Mouse (Mus musculus) neural tube, embryonic 12.5 days (tissue): ENCODE measurements at regions not wholly inside any gene's neighbourhood (a gene's known extent, or its start where the extent isn't known, plus 50 kb on each side); places are given as distances from the start of the nearest gene placed in this dataset.

Experiments
- ATAC-seq: fragments of 200-750 bp; cut with Nextera tagmentation; 2 replicates; pipeline ENCODE4 v1.8.0; 2017; ENCODE audit warnings: low read depth, mild to moderate bottlenecking, moderate TSS enrichment, moderate library complexity; ENCODE audit not compliant: low FRiP score
- H3K27ac ChIP-seq: fragments of 300-500 bp; sonication (generic); 2 replicates; pipeline ENCODE4 v1.5.1; 2016
- H3K27me3 ChIP-seq: fragments of 300-500 bp; sonication (generic); replicated peaks from 2 replicates; pipeline ENCODE4 v1.6.1; 2016; ENCODE audit warnings: mild to moderate bottlenecking
- H3K36me3 ChIP-seq: fragments of 300-500 bp; sonication (generic); 2 replicates; pipeline ENCODE4 v1.6.1; 2016; ENCODE audit warnings: mild to moderate bottlenecking
- H3K4me1 ChIP-seq: fragments of 300-500 bp; sonication (generic); 2 replicates; pipeline ENCODE4 v1.6.1; 2016
- H3K4me2 ChIP-seq: fragments of 300-500 bp; sonication (generic); replicated peaks from 2 replicates; pipeline ENCODE4 v1.6.1; 2016; ENCODE audit warnings: mild to moderate bottlenecking
- H3K4me3 ChIP-seq: fragments of 300-500 bp; sonication (generic); 2 replicates; pipeline ENCODE4 v1.5.1; 2016
- H3K9ac ChIP-seq: fragments of 300-500 bp; sonication (generic); 2 replicates; pipeline ENCODE4 v1.6.1; 2016; ENCODE audit warnings: mild to moderate bottlenecking
- H3K9me3 ChIP-seq: fragments of 300-500 bp; sonication (generic); 2 replicates; pipeline ENCODE4 v1.6.1; 2016; ENCODE audit warnings: mild to moderate bottlenecking
- WGBS: fragments of 180-500 bp; shearing (Covaris S2); methylation state at CpG from one replicate; pipeline ENCODE4 v1.1.7; 2016; 5-methylcytosine and 5-hydroxymethylcytosine counted together

GRCm38 (mm10) chr10:118004362-118004958 lies 137.2 kb upstream of the Mdm1 start:
- H3K27ac ChIP-seq: no peak overlapping the region
- 69% methylated on average over 8 of the region's 8 CpGs for WGBS

GRCm38 (mm10) chr10:118006827-118007550 lies 134.6 kb upstream of the Mdm1 start:
- Histone ChIP-seq H3K9me3 (peaks cover 11% of the 10 kb centered on the region; the same call in 1 of the 2 replicates), H3K36me3 (no peaks in the 10 kb centered on the region), H3K9ac (no peak overlapping the region), H3K4me2 (no peak overlapping the region), H3K4me3 (no peak overlapping the region), H3K27ac (no peak overlapping the region), H3K4me1 (no peaks in the 10 kb centered on the region), H3K27me3 (no peaks in the 10 kb centered on the region)
- ATAC-seq: no peak
- 81% methylated on average over 14 of the region's 14 CpGs for WGBS

More at GRCm38 (mm10) chr10:118004362-118004958, 137.2 kb upstream of the Mdm1 start:
- H3K4me2 ChIP-seq: no peak overlapping the region
- 0 out of 2 replicates have a peak, but pooled peaks cover 3% of the 10 kb centered on the region for H3K9me3 ChIP-seq
- no peaks in the 10 kb centered on the region for H3K36me3 ChIP-seq
- H3K4me1 ChIP-seq: no peaks in the 10 kb centered on the region
- no peak overlapping the region for H3K9ac ChIP-seq
- no peak overlapping the region for H3K4me3 ChIP-seq
- no peaks in the 10 kb centered on the region for H3K27me3 ChIP-seq
- no peak for ATAC-seq

GRCm38 (mm10) chr10:118007846-118008245 lies 133.8 kb upstream of the Mdm1 start:
- peaks cover 11% of the 10 kb centered on the region; the same call in 1 of the 2 replicates for H3K9me3 ChIP-seq
- H3K4me2 ChIP-seq: no peak overlapping the region
- no peaks in the 10 kb centered on the region for H3K36me3 ChIP-seq
- no peaks in the 10 kb centered on the region for H3K27me3 ChIP-seq
- no peak for ATAC-seq
- no peaks in the 10 kb centered on the region for H3K4me1 ChIP-seq
- WGBS: 82% methylated on average over 7 of the region's 7 CpGs
- H3K4me3 ChIP-seq: no peak overlapping the region
- H3K9ac ChIP-seq: no peak overlapping the region
- no peak overlapping the region for H3K27ac ChIP-seq

- Histone ChIP-seq H3K4me2 (no peak overlapping the region), H3K27ac (no peak overlapping the region), H3K4me1 (no peaks in the 10 kb centered on the region), H3K27me3 (no peaks in the 10 kb centered on the region), H3K4me3 (no peak overlapping the region), H3K9me3 (peaks cover 11% of the 10 kb centered on the region; the same call in 1 of the 2 replicates), H3K9ac (no peak overlapping the region), H3K36me3 (no peaks in the 10 kb centered on the region)
- ATAC-seq: no peak
- 76% methylated on average over 10 of the region's 10 CpGs for WGBS
Observed at GRCm38 (mm10) chr10:118011687-118012567, 129.7 kb upstream of the Mdm1 start.

- no peak for ATAC-seq
- no peak overlapping the region for H3K9ac ChIP-seq
- no peaks in the 10 kb centered on the region for H3K36me3 ChIP-seq
- 85% methylated on average over 9 of the region's 9 CpGs for WGBS
- H3K9me3 ChIP-seq: no peaks in the 10 kb centered on the region
- no peak overlapping the region for H3K27ac ChIP-seq
- H3K27me3 ChIP-seq: no peaks in the 10 kb centered on the region
- no peak overlapping the region for H3K4me3 ChIP-seq
- H3K4me1 ChIP-seq: no peaks in the 10 kb centered on the region
- H3K4me2 ChIP-seq: no peak overlapping the region
Observed at GRCm38 (mm10) chr10:118028831-118029230, 112.8 kb upstream of the Mdm1 start.

- Histone ChIP-seq H3K9ac (no peak overlapping the region), H3K9me3 (no peaks in the 10 kb centered on the region), H3K4me3 (no peak overlapping the region), H3K27ac (no peak overlapping the region), H3K4me1 (no peaks in the 10 kb centered on the region), H3K27me3 (no peaks in the 10 kb centered on the region), H3K4me2 (no peak overlapping the region), H3K36me3 (no peaks in the 10 kb centered on the region)
- 72% methylated on average over 15 of the region's 17 CpGs for WGBS
- no peak for ATAC-seq
Observed at GRCm38 (mm10) chr10:118034401-118034800, 107.2 kb upstream of the Mdm1 start.

GRCm38 (mm10) chr10:118035035-118035434 lies 106.6 kb upstream of the Mdm1 start:
- H3K4me2 ChIP-seq: no peak overlapping the region
- 88% methylated on average over 13 of the region's 13 CpGs for WGBS

GRCm38 (mm10) chr10:118038465-118038864 lies 103.1 kb upstream of the Mdm1 start:
- H3K27ac ChIP-seq: no peak overlapping the region
- H3K4me1 ChIP-seq: no peaks in the 10 kb centered on the region
- H3K4me2 ChIP-seq: no peak overlapping the region
- no peak for ATAC-seq
- H3K27me3 ChIP-seq: no peaks in the 10 kb centered on the region
- H3K4me3 ChIP-seq: no peak overlapping the region
- no peaks in the 10 kb centered on the region for H3K36me3 ChIP-seq
- H3K9me3 ChIP-seq: no peaks in the 10 kb centered on the region
- WGBS: 96% methylated on average over 10 of the region's 10 CpGs
- H3K9ac ChIP-seq: no peak overlapping the region

More at GRCm38 (mm10) chr10:118035035-118035434, 106.6 kb upstream of the Mdm1 start:
- ATAC-seq: no peak
- H3K27ac ChIP-seq: no peak overlapping the region
- no peak overlapping the region for H3K9ac ChIP-seq
- no peak overlapping the region for H3K4me3 ChIP-seq
- H3K9me3 ChIP-seq: no peaks in the 10 kb centered on the region
- no peaks in the 10 kb centered on the region for H3K4me1 ChIP-seq
- H3K27me3 ChIP-seq: no peaks in the 10 kb centered on the region
- no peaks in the 10 kb centered on the region for H3K36me3 ChIP-seq

GRCm38 (mm10) chr10:118039056-118039455 lies 102.6 kb upstream of the Mdm1 start:
- Histone ChIP-seq H3K4me2 (no peak overlapping the region), H3K4me1 (no peaks in the 10 kb centered on the region), H3K4me3 (no peak overlapping the region), H3K27me3 (no peaks in the 10 kb centered on the region), H3K9me3 (no peaks in the 10 kb centered on the region), H3K27ac (no peak overlapping the region), H3K36me3 (no peaks in the 10 kb centered on the region), H3K9ac (no peak overlapping the region)
- WGBS: 87% methylated on average over 4 of the region's 4 CpGs
- ATAC-seq: no peak

- Histone ChIP-seq H3K4me3 (no peak overlapping the region), H3K27ac (no peak overlapping the region), H3K27me3 (no peaks in the 10 kb centered on the region), H3K9me3 (no peaks in the 10 kb centered on the region), H3K36me3 (no peaks in the 10 kb centered on the region), H3K9ac (no peak overlapping the region), H3K4me1 (no peaks in the 10 kb centered on the region), H3K4me2 (no peak overlapping the region)
- ATAC-seq: no peak
- WGBS: 92% methylated on average over 3 of the region's 3 CpGs
Observed at GRCm38 (mm10) chr10:118041068-118041467, 100.5 kb upstream of the Mdm1 start.

GRCm38 (mm10) chr10:118043761-118044160 lies 97.8 kb upstream of the Mdm1 start:
- Histone ChIP-seq H3K36me3 (no peaks in the 10 kb centered on the region), H3K27me3 (no peaks in the 10 kb centered on the region), H3K9me3 (no peaks in the 10 kb centered on the region), H3K4me1 (no peaks in the 10 kb centered on the region), H3K27ac (no peak overlapping the region), H3K4me2 (no peak overlapping the region), H3K9ac (no peak overlapping the region), H3K4me3 (no peak overlapping the region)
- ATAC-seq: no peak
- 68% methylated on average over 13 of the region's 13 CpGs for WGBS

- WGBS: 22% methylated on average over 3 of the region's 3 CpGs
Observed at GRCm38 (mm10) chr10:118044840-118045239, 96.8 kb upstream of the Mdm1 start.

More at GRCm38 (mm10) chr10:118044840-118045239, 96.8 kb upstream of the Mdm1 start:
- Histone ChIP-seq H3K9ac (no peak overlapping the region), H3K4me1 (no peaks in the 10 kb centered on the region), H3K27me3 (no peaks in the 10 kb centered on the region), H3K4me3 (no peak overlapping the region), H3K9me3 (no peaks in the 10 kb centered on the region), H3K4me2 (no peak overlapping the region), H3K36me3 (no peaks in the 10 kb centered on the region), H3K27ac (no peak overlapping the region)
- no peak for ATAC-seq
